Mouse (Mus musculus): ENCODE data around the gene Gm20489.

The Gm20489 gene

DNA sequence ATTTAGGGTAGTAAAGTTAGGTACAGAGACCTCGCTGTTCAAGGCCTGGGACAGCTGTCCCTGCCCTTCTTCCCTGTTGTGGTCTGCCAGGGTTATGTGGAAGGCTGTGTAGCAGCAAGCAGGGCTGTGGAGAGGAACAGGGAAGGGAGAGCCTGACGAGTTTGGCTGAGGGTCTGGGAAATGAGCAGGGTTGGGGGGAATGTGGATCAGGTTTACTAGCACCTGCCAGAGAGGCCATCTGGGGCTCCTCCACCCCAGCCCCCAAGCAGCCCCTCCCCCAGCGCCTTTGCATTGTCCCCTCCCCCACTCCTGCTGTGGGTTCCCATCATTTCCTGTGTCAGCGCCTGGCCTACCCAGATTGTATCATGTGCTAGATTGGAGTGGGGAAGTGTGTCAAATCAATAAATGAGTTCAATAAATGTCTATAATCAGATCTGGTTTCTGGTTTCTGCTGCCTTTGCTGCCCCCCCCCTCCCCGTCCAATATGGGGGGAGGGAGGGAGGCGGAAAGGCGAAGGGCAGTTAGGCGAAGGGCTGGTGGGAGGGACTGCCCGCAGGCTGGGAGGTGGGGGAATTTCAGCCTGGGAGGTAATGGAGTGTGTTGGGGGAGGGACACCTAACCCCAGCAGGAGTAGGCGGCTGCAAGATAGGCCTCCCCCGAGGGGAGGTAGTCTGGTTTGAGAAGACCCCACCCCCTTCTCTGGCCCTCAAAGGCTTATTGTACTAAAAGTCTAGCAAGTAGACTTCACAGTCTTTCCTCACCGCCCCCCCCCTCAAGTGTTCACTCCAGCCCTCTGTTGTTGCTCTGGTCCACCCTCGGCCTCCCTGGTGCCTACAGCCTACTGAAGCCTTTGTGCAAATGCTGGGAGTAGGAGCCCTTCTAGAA is 8.1 kb downstream of the Gm20489 start:
- no peak for DNase-seq (ENCODE audit: low read depth)

GRCm38 (mm10) chrX:101256603-101257002 is 12.2 kb downstream of the Gm20489 start:
- no peak for DNase-seq (ENCODE audit: low read depth)

- no peak for DNase-seq (ENCODE audit: low read depth)
These were observed 14.1 kb downstream of the Gm20489 start for GRCm38 (mm10) chrX:101254740-101255139.

DNA sequence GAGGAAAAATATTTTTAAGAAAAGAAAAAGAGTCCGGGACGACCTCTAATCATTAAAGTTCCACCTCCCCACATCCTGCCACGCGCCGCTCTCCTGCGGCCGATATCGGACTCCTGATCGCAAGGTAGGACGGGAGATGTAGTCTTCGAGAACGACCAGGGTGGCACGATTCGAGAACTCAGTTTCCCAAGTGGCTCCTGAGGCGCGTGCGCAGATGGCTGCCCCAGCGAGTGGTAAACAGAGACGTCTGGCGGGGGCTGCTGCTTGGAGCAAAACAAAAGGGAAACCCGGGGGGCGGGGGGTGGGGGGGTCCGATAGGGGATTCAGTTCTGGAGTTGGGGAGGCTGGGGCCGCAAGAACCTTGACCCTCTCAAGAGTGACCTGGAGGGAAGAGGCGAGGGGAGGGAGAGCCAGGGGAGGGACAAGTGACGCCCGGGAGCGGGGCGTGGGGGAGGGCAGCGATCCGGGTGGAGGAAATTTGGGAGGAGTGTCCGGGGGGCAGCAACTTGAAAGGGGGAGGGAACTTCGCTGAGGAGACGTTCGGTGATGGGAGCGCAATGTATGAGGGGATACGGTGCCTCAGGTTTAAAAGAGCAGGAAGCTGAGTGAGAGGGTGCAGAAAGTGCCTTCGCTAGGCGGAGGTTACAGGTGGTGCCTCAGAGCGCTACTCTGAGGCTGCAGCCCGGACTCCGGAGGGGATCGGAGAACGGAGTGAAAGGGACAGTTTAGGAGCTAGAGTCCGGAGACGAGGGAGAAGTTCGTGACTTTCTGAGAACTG is 14.7 kb downstream of the Gm20489 start, which contains the start of gene Foxo4:
Gene Foxo4, plus strand, starts transcription at position 577 of the 778 bp plus-strand sequence.
- DNase-seq (ENCODE audit: low read depth): peak; percentile 83

GRCm38 (mm10) chrX:101245011-101245410 is 23.8 kb downstream of the Gm20489 start:
- DNase-seq (ENCODE audit: low read depth): no peak

DNA sequence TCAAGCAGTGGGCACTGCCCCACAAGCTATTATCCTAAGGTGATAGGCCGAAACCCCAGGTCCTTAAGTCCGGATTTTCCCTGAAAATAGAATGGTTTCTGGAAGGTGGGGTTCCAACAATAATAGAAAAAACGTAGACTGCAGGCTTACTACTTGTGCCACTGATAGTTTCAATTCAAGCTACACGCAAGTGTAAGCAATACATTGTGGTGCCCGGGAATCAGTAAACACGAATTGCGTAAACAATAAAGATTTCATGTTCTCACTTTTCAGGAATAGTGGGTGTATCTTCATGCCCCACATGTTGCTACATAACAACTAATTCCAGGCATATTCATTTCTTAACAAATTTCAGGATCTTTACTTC is 46.0 kb downstream of the Gm20489 start:
- no peak for DNase-seq (ENCODE audit: low read depth)

GRCm38 (mm10) chrX:101221834-101222795 is 46.7 kb downstream of the Gm20489 start, which contains the start of gene Snx12:
Gene Snx12 (minus strand): TSS chrX:101222563.
- DNase-seq (ENCODE audit: low read depth): peak; percentile 70
